Mouse (Mus musculus): Measurements from ENCODE around the gene Bend6. TPM values are rescaled to one million over a fixed set of nuclear protein-coding genes. Genes with fewer than 3 reads are reported as not detected.
"Not testable (repeated sequence)": the region's sequence is repeated elsewhere in the genome, so short reads cannot be mapped to it uniquely, and the experiment has no call there.

Bend6 gene
- total RNA-seq, 2 experiments from 2014 or later: 2.2 to 2.7 TPM

- no peak for DNase-seq
- intact Hi-C loops (cut with DNase I): no loop called here
Measured at GRCm38 (mm10) chr1:33911589-33911988, 4.0 kb upstream of the Bend6 start.

GRCm38 (mm10) chr1:33908191-33908962 is 761 bp upstream of the Bend6 start, which contains the start of gene Dst:
Gene Dst (plus strand): TSS chr1:33908225.
- intact Hi-C loops (cut with DNase I): loop anchor here (5.0 kb wide), 2 partner anchors 39 to 54 kb away; no protein-coding TSS in a partner anchor
- DNase-seq: no peak

GRCm38 (mm10) chr1:33906927-33907326 is 689 bp downstream of the Bend6 start:
- DNase-seq: peak; percentile 13 to 30
- intact Hi-C loops (cut with DNase I): loop anchor here (5.0 kb wide), 2 partner anchors 40 to 55 kb away; no protein-coding TSS in a partner anchor

GRCm38 (mm10) chr1:33906216-33906615 is 1.4 kb downstream of the Bend6 start:
- intact Hi-C loops (cut with DNase I): loop anchor here (5.0 kb wide), 2 partner anchors 41 to 56 kb away; no protein-coding TSS in a partner anchor
- DNase-seq: no peak

GRCm38 (mm10) chr1:33903587-33903986 is 4.0 kb downstream of the Bend6 start:
- peak; percentile 12 to 17 for DNase-seq
- intact Hi-C loops (cut with DNase I): no loop called here

GRCm38 (mm10) chr1:33900175-33900574 is 7.4 kb downstream of the Bend6 start:
- peak in 1 of 2 experiments; percentile 34 for DNase-seq
- intact Hi-C loops (cut with DNase I): no loop called here

- intact Hi-C loops (cut with DNase I): no loop called here
- no peak for DNase-seq
Measured at GRCm38 (mm10) chr1:33898373-33898772, 9.2 kb downstream of the Bend6 start.

- no peak for DNase-seq
- intact Hi-C loops (cut with DNase I): no loop called here
Measured at GRCm38 (mm10) chr1:33897426-33897825, 10.2 kb downstream of the Bend6 start.

DNA sequence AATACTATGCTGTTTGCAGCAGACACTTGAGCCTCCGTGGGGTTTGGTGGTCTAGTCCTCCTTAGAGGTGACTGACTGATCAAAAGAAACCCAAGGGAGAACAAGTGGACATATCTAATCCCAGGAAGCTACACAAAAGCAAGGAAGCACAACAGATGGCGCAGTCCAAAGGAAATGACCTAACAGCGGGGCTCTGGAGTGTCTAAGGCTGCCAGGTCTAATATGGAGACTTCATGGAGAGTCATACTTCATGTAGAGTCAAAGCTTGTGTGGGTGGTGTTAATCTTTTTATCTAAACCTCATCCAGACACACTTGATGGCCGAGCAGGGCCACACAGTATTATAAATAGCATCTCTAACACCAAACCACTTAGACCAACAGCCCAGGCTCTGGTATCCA is 10.9 kb downstream of the Bend6 start:
- no peak for DNase-seq
- intact Hi-C loops (cut with DNase I): no loop called here

GRCm38 (mm10) chr1:33896116-33896515 is 11.5 kb downstream of the Bend6 start:
- no peak for DNase-seq
- intact Hi-C loops (cut with DNase I): no loop called here

- intact Hi-C loops (cut with DNase I): no loop called here
- DNase-seq: peak; percentile 58 to 78
Measured at GRCm38 (mm10) chr1:33892784-33893183, 14.8 kb downstream of the Bend6 start.

DNA sequence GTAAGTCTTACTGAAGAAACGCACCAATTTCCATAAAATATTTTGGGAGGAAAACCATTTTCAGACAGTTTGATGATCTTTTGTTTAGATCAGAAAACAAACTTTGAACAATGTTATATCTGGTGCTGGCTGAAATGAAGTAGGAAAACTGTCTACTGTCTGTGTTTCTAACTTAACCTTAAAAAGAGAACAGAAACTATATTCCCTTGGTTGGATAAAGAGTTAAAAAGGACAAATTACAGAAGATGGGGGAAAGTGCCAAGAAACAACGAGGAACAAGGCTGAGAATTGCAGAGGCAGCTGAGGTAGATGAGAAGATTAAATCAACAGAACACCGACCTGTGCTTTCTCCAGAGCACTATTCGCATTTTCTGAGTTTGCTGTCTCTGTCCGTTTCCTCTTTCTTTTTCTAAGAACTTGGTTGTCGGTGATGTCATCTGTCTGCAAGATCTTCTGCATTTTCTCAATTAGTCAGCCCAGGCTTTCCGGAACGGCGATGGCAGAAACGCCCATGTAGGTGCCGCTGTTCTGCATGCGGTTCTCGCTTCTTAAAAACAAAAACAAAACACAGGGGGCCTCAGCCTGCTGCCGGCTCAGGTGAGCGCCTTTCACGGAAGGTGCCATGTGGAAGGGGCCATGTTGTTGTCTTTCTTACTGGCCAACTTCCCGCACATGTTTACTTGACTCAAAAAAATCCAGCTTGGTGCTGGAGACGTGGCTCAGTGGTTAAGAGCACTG is 24.3 kb downstream of the Bend6 start:
- intact Hi-C loops (cut with DNase I): no loop called here
- peak; percentile 23 to 43 for DNase-seq

GRCm38 (mm10) chr1:33878170-33878569 is 29.4 kb downstream of the Bend6 start:
- intact Hi-C loops (cut with DNase I): no loop called here
- peak in 1 of 2 experiments; percentile 21 for DNase-seq

GRCm38 (mm10) chr1:33876416-33876815 is 31.2 kb downstream of the Bend6 start:
- DNase-seq: no peak
- intact Hi-C loops (cut with DNase I): no loop called here

GRCm38 (mm10) chr1:33875691-33876090 is 31.9 kb downstream of the Bend6 start:
- peak in 1 of 2 experiments; percentile 16 for DNase-seq
- intact Hi-C loops (cut with DNase I): no loop called here

- DNase-seq: no peak
- intact Hi-C loops (cut with DNase I): no loop called here
Measured at GRCm38 (mm10) chr1:33873561-33873960, 34.1 kb downstream of the Bend6 start.

DNA sequence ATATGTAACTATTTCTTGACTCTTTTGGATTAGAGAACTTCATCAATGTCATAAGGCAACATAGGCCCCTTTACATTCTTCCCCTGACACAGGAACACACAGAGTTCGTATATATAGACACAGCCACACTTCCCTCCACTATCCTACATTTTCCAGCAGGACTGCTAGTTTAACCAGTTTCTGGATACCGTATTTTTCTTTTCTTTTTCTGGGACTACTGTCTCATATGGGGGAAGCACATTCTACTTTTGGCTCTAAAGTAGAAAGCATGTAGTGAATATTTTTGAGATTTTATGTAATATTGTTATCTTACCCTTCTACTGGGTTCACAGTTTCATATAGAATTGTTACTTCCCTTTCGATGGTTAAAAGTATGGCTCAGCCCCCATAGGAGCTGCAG is 38.2 kb downstream of the Bend6 start:
- intact Hi-C loops (cut with DNase I): no loop called here
- no peak for DNase-seq

GRCm38 (mm10) chr1:33869031-33869430 is 38.6 kb downstream of the Bend6 start:
- DNase-seq: no peak
- intact Hi-C loops (cut with DNase I): no loop called here

DNA sequence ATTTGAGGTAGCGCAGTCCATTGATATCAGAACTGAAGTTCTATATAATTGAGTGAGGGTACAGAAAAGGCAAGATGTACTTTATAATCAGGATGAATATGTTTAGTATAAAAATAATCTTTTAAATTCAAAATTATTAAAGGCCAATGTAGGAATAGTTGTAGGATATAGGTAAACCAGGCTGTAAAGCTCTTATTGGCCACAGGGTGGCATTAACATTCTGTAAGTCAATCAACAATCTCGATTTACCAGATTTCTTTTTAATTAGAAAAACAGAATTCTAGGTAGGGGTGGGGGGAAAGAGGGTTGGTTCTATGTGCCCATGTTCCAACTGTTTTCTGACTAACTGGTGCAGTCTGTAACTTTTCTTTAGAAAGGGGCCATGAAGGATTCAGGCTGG is 60.8 kb downstream of the Bend6 start:
- intact Hi-C loops (cut with DNase I): no loop called here
- DNase-seq: no peak

DNA sequence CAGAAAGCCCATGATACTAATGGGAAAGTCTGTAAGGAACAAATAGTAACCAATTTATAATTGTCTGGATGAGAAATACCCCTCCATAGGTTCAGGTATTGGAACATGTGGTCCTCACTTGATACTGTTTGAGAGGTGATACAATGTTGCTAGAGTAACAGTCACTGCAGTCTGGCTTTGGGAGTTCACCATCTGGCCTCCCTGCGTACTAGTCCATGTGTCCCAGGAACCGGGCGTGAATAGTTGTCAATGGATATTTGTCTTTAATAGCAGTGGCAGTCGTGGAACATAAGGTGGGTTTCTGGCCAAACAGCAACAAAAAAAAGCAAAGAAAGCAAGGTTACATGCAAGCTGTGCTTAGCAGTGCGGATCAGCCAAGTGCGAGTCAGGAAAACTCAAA is 63.8 kb downstream of the Bend6 start:
- DNase-seq: no peak
- intact Hi-C loops (cut with DNase I): no loop called here

DNA sequence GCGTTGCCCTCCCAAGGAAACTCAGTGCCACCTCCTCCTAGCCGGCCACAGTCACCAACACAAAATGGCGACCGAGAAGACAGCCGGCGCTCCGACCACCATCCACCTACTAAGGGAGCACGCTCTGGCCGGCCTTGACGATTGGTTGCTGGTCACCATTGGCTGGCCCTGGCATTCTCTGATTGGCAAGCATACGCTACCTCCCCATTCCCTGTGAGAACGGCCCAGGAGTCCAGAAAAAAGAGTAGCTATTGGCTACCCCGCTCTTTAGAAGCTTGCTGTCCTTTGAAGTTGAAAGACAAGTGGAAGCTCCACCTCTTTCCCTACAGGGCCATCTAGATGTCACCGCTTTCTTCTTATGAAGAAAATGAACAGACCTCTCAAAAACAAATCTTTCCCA is 68.7 kb downstream of the Bend6 start:
- intact Hi-C loops (cut with DNase I); DNase-seq: not testable (repeated sequence)

GRCm38 (mm10) chr1:33830586-33830985 is 77.0 kb downstream of the Bend6 start:
- intact Hi-C loops (cut with DNase I): no loop called here
- no peak for DNase-seq

Data from heart, postnatal 14 days (tissue).